Mouse (Mus musculus) myocyte (in vitro differentiated cells): Measurements from ENCODE around the gene Gm20388. TPM values are rescaled to one million over a fixed set of nuclear protein-coding genes. Genes with fewer than 3 reads are reported as not detected.

Source experiments
- H3K27me3 ChIP-seq: one replicate; pipeline ENCODE4 v1.6.1; 2011; ENCODE audit not compliant: control insufficient read depth, insufficient read depth, insufficient read length
- H3K36me3 ChIP-seq: one replicate; pipeline ENCODE4 v1.6.1; 2011; ENCODE audit not compliant: control insufficient read depth, insufficient read depth
- H3K4me2 ChIP-seq: one replicate; pipeline ENCODE4 v1.6.1; 2011; ENCODE audit warnings: low read depth, control low read depth
- H3K4me3 ChIP-seq: one replicate; pipeline ENCODE4 v1.5.1; 2011; ENCODE audit warnings: mild to moderate bottlenecking, control low read depth, moderate library complexity
- H3K79me2 ChIP-seq: one replicate; pipeline ENCODE4 v1.6.1; 2011; ENCODE audit not compliant: control insufficient read depth, insufficient read depth
- H3ac ChIP-seq: one replicate; pipeline ENCODE4 v1.6.1; 2011; ENCODE audit not compliant: control insufficient read depth, insufficient read length
- CEBPB ChIP-seq: IDR thresholded peaks from 2 replicates; pipeline ENCODE4 v1.6.1; 2011; ENCODE audit warnings: mild to moderate bottlenecking, moderate library complexity; ENCODE audit not compliant: poor library complexity, insufficient read depth, severe bottlenecking
- E2F4 ChIP-seq: IDR thresholded peaks from one replicate; pipeline ENCODE4 v1.6.1; 2011; ENCODE audit warnings: mild to moderate bottlenecking, control low read depth, moderate library complexity; ENCODE audit not compliant: insufficient read depth
- MAX ChIP-seq: IDR thresholded peaks from one replicate; pipeline ENCODE4 v1.6.1; 2011; ENCODE audit warnings: low read depth, mild to moderate bottlenecking, control low read depth
- MYOD1 ChIP-seq, 3 experiments: IDR thresholded peaks; one replicate each; pipeline ENCODE4 v1.6.1; 2011; ENCODE audit warnings: control low read depth in 2 of 3, low read depth in 2 of 3, mild to moderate bottlenecking in 2 of 3, moderate library complexity in 1 of 3; ENCODE audit not compliant: insufficient read length in 2 of 3, control insufficient read depth in 1 of 3
- MYOG ChIP-seq, 3 experiments: IDR thresholded peaks; one replicate each; pipeline ENCODE4 v1.6.1; 2011; ENCODE audit warnings: control low read depth in 2 of 3, low read depth in 2 of 3, mild to moderate bottlenecking in 2 of 3; ENCODE audit not compliant: insufficient read length in 2 of 3, control insufficient read depth in 1 of 3, insufficient read depth in 1 of 3
- POLR2A ChIP-seq: IDR thresholded peaks from one replicate; pipeline ENCODE4 v1.6.1; 2011; ENCODE audit warnings: low read depth, mild to moderate bottlenecking, control low read depth, moderate library complexity; ENCODE audit not compliant: insufficient read length
- POLR2AphosphoS2 ChIP-seq: IDR thresholded peaks from one replicate; pipeline ENCODE4 v1.6.1; 2011; ENCODE audit warnings: low read depth, control low read depth; ENCODE audit not compliant: insufficient read length
- REST ChIP-seq: IDR thresholded peaks from one replicate; pipeline ENCODE4 v1.6.1; 2011; ENCODE audit warnings: mild to moderate bottlenecking, control low read depth, moderate library complexity; ENCODE audit not compliant: insufficient read depth, insufficient read length
- SRF ChIP-seq: IDR thresholded peaks from one replicate; pipeline ENCODE4 v1.6.1; 2011; ENCODE audit warnings: low read depth; ENCODE audit not compliant: control insufficient read depth, insufficient read length
- TCF12 ChIP-seq: IDR thresholded peaks from one replicate; pipeline ENCODE4 v1.6.1; 2011; ENCODE audit warnings: mild to moderate bottlenecking, control low read depth; ENCODE audit not compliant: poor library complexity, insufficient read depth, severe bottlenecking
- TCF3 ChIP-seq: IDR thresholded peaks from one replicate; pipeline ENCODE4 v1.6.1; 2011; ENCODE audit warnings: low read depth, control low read depth; ENCODE audit not compliant: insufficient read length
- USF1 ChIP-seq: IDR thresholded peaks from one replicate; pipeline ENCODE4 v1.6.1; 2011; ENCODE audit warnings: low read depth, mild to moderate bottlenecking, control low read depth, moderate library complexity
- polyA plus RNA-seq: library from polyadenylated mRNA; unstranded; fragments of >200 nt; fragmentation: generic; extraction: Trizol; gene quantifications from one replicate; pipeline ENCODE4 v1.2.1, GENCODE M21; 2012; ENCODE audit warnings: missing spikeins

The Gm20388 gene
- polyA plus RNA-seq, 1 experiment = 15.3 TPM

DNA sequence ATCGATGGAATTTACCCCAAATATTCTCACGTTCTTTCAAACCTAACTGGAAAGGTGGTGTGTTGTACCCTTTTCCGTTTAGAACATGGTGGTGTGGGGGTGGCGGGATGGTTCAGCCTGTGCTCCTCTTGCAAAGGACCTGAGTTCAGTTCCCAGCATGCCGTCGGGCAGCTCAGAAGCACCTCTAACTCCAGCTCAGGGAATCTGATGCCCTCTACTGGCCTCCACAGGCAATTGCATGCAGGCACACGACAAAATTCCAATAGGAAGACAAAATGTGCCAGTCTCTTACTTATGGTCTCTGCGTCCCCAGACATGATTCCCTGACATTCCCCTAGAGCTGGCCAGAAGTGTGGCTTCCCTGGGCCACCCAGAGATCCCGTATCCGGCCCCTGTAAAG lies 1304.3 kb downstream of the Gm20388 start:
- Histone ChIP-seq H3K4me2 (no peak overlapping the region), H3K27me3 (no peaks in the 10 kb centered on the region), H3K4me3 (no peak overlapping the region), H3ac (no peak overlapping the region), H3K79me2 (no peaks in the 10 kb centered on the region), H3K36me3 (no peaks in the 10 kb centered on the region)
- TF ChIP-seq POLR2A = no peak
- no peak for TF ChIP-seq MAX
- TF ChIP-seq MYOG (IDR thresholded peaks at IDR 0.05; ENCODE audit: control insufficient read depth in 1 of 3, insufficient read depth in 1 of 3, insufficient read length in 2 of 3, low read depth in 2 of 3) = no peak
- TF ChIP-seq TCF12 = no peak
- no peak for TF ChIP-seq TCF3
- no peak for TF ChIP-seq REST
- no peak for TF ChIP-seq MYOD1 (IDR thresholded peaks at IDR 0.05; ENCODE audit: control insufficient read depth in 1 of 3, insufficient read length in 2 of 3, low read depth in 2 of 3)
- no peak for TF ChIP-seq USF1
- TF ChIP-seq E2F4 = no peak
- TF ChIP-seq CEBPB = no peak
- no peak for TF ChIP-seq POLR2AphosphoS2

DNA sequence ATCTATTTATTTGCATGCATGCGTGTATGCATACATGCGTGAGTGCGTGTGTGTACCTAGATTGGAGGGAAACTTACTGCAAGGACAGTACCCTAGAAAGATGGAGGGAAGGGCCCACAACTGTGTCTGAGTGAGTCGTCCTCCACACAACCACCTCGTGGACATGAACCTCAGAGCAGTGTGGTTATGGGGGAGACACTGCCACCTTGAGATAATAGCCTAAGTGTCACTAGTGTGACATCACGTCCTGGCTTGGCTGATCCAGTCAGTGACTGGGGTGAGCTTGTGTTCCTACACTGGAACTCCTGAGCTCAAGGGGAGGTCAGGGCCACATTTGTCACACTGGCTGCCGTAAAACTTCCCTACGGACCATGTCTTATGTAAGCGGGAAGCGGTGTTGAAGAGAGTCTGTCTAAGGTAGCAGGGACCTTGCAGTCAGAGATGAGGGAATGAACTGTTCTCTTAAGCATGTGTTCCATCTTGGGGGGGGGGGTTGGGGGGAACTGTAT lies 1305.9 kb downstream of the Gm20388 start:
- Histone ChIP-seq H3K4me2 (no peak overlapping the region), H3ac (no peak overlapping the region), H3K4me3 (no peak overlapping the region), H3K27me3 (no peaks in the 10 kb centered on the region), H3K79me2 (no peaks in the 10 kb centered on the region), H3K36me3 (no peaks in the 10 kb centered on the region)
- TF ChIP-seq POLR2AphosphoS2 (no peak), TCF12 (no peak), POLR2A (no peak), REST (no peak), E2F4 (no peak), SRF (no peak), MYOD1 (IDR thresholded peaks at IDR 0.05; ENCODE audit: control insufficient read depth in 1 of 3, insufficient read length in 2 of 3, low read depth in 2 of 3) (no peak), TCF3 (no peak), MAX (no peak), MYOG (IDR thresholded peaks at IDR 0.05; ENCODE audit: control insufficient read depth in 1 of 3, insufficient read depth in 1 of 3, insufficient read length in 2 of 3, low read depth in 2 of 3) (no peak), USF1 (no peak)

DNA sequence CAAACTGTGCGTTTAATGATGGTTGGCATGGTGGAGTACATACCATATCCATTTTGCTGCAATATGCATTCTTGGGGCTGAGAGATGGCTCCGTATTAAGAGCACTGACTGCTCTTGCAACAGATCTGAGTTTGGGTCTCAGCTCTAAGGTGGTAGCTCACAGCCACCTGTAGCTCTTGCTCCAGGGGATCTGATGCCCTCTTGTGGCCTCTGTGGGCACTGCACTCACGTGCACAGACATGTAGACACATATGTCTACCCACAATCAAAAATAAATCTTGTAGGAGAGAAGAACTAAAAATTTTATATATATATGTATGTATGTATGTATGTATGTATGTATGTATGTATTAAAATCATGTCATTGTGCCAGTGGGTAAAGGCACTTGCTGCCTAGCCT lies 1307.8 kb downstream of the Gm20388 start:
- no peaks in the 10 kb centered on the region for H3K36me3 ChIP-seq
- no peak overlapping the region for H3ac ChIP-seq
- no peaks in the 10 kb centered on the region for H3K27me3 ChIP-seq
- no peak overlapping the region for H3K4me3 ChIP-seq
- no peak for TF ChIP-seq TCF12
- no peaks in the 10 kb centered on the region for H3K79me2 ChIP-seq
- no peak overlapping the region for H3K4me2 ChIP-seq

DNA sequence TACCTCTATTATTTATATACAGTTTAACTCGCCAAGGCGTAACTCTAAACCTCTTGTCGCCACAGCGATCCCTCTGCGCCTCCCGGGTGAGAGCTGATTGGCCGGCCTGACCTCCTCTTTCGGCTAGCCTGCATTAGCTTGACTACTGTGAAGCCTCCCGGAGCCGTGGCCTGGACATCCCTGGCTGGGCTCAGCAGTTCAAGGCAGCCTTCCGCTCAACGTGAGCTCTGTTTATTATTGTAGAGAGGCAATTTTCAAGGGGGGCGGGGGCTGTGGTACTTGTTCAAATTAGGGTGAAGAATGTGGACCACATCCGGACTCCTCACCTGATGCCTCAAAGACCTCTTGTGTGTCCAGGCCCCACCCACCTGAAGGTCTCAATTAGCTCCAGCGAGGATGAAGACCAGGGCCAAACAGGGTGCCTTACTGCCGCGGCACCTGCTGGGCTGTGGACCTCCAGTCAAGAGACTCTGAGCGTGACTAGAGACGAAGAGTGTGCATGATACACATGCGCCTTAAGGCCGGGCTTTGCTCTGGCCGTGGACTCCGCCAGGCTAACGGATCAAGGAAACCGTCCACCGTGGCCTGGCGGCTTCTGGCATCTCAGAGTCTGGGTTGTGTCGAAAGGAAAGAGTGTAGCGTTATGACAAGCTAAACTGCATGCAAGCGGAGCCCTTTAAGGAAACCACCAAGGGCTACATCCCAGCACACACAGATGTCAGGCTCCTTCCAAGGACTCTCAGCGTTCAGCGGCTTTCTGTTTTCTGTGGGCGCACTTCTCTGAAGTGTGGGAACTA lies 1309.7 kb downstream of the Gm20388 start:
- Histone ChIP-seq H3K36me3 (no peaks in the 10 kb centered on the region), H3K79me2 (no peaks in the 10 kb centered on the region), H3ac (no peak overlapping the region), H3K4me2 (peak overlapping the region; percentile 6), H3K4me3 (no peak overlapping the region), H3K27me3 (no peaks in the 10 kb centered on the region)
- TF ChIP-seq REST (no peak), MYOD1 (IDR thresholded peaks at IDR 0.05; ENCODE audit: control insufficient read depth in 1 of 3, insufficient read length in 2 of 3, low read depth in 2 of 3) (no peak), MYOG (IDR thresholded peaks at IDR 0.05; ENCODE audit: control insufficient read depth in 1 of 3, insufficient read depth in 1 of 3, insufficient read length in 2 of 3, low read depth in 2 of 3) (no peak), USF1 (no peak), TCF12 (no peak), TCF3 (no peak), MAX (no peak), SRF (no peak), CEBPB (no peak), POLR2AphosphoS2 (no peak), E2F4 (no peak), POLR2A (no peak)

DNA sequence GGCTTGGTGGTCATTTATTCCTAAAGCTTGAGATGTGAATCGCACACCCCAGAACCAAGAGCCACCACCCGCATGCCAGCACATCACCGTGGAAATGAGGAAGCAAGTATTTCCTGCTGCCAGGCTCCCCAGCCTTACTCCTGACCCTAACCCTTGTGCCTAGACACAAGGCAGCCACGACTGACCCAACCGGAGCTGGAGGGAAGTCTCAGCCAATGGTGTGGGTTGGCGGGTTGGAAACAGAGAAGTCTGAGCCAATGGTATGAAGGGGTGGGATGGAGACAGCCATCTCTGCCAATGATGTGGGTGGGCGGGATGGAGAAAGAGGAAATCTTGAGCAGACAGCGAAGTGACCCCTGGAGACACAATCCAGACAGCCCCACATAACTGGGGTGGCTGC lies 1314.1 kb downstream of the Gm20388 start:
- Histone ChIP-seq H3K36me3 (no peaks in the 10 kb centered on the region), H3ac (no peak overlapping the region), H3K4me2 (no peak overlapping the region), H3K4me3 (no peak overlapping the region), H3K27me3 (no peaks in the 10 kb centered on the region), H3K79me2 (no peaks in the 10 kb centered on the region)
- TF ChIP-seq TCF3 = no peak
- TF ChIP-seq SRF = no peak
- no peak for TF ChIP-seq MAX
- TF ChIP-seq TCF12 = no peak
- no peak for TF ChIP-seq POLR2A
- no peak for TF ChIP-seq POLR2AphosphoS2
- no peak for TF ChIP-seq E2F4
- TF ChIP-seq CEBPB = no peak
- no peak for TF ChIP-seq REST
- TF ChIP-seq MYOG (IDR thresholded peaks at IDR 0.05; ENCODE audit: control insufficient read depth in 1 of 3, insufficient read depth in 1 of 3, insufficient read length in 2 of 3, low read depth in 2 of 3) = no peak
- TF ChIP-seq USF1 = no peak
- TF ChIP-seq MYOD1 (IDR thresholded peaks at IDR 0.05; ENCODE audit: control insufficient read depth in 1 of 3, insufficient read length in 2 of 3, low read depth in 2 of 3) = no peak
